Mouse (Mus musculus) lung, adult 18-20 months (tissue): ENCODE measurements around the gene Plscr2.
A peak's percentile ranks its signal among the peaks of the same experiment; 100 is the strongest.

Source experiments
- DNase-seq, 2 experiments: peaks; one replicate each; pipeline ENCODE4 v3.0.0; 2022; ENCODE audit warnings: mixed read lengths in 2 of 2

Gene Plscr2

GRCm38 (mm10) chr9:92275486-92276207, at the start of gene Plscr2:
Gene Plscr2, plus strand, starts transcription at chr9:92275602.
- peak in 1 of 2 experiments; percentile 69 for DNase-seq

GRCm38 (mm10) chr9:92226127-92226655, 49.2 kb upstream of the Plscr2 start:
- no peak for DNase-seq

- DNase-seq, result no peak
Observed at GRCm38 (mm10) chr9:92226795-92227194, 48.6 kb upstream of the Plscr2 start.

- no peak for DNase-seq
Observed at GRCm38 (mm10) chr9:92228867-92229832, 46.3 kb upstream of the Plscr2 start.

GRCm38 (mm10) chr9:92229833-92230205, 45.6 kb upstream of the Plscr2 start:
- DNase-seq, result no peak

GRCm38 (mm10) chr9:92234901-92235458, 40.4 kb upstream of the Plscr2 start:
- no peak for DNase-seq

- DNase-seq, result no peak
Observed at GRCm38 (mm10) chr9:92248773-92249446, 26.5 kb upstream of the Plscr2 start.

- DNase-seq, result no peak
Observed at GRCm38 (mm10) chr9:92249447-92249852, 26.0 kb upstream of the Plscr2 start, which contains the start of gene Plscr1. Gene Plscr1, plus strand, starts transcription at chr9:92249750.

- peak; percentile 87 to 91 for DNase-seq
Observed at GRCm38 (mm10) chr9:92249987-92250772, 25.2 kb upstream of the Plscr2 start.

- DNase-seq, result no peak
Observed at GRCm38 (mm10) chr9:92252718-92253117, 22.7 kb upstream of the Plscr2 start.

- no peak for DNase-seq
Observed at GRCm38 (mm10) chr9:92253585-92254321, 21.6 kb upstream of the Plscr2 start.

- no peak for DNase-seq
Observed at GRCm38 (mm10) chr9:92260481-92261159, 14.8 kb upstream of the Plscr2 start.

- no peak for DNase-seq
Observed at GRCm38 (mm10) chr9:92265719-92266118, 9.7 kb upstream of the Plscr2 start.

- DNase-seq, result no peak
Observed at GRCm38 (mm10) chr9:92266558-92267171, 8.7 kb upstream of the Plscr2 start.

- DNase-seq, result no peak
Observed at GRCm38 (mm10) chr9:92267732-92268131, 7.7 kb upstream of the Plscr2 start.

- DNase-seq, result no peak
Observed at GRCm38 (mm10) chr9:92269829-92270404, 5.5 kb upstream of the Plscr2 start.

- DNase-seq, result peak; percentile 82 to 86
Observed at GRCm38 (mm10) chr9:92270927-92271326, 4.5 kb upstream of the Plscr2 start.

- DNase-seq, result no peak
Observed at GRCm38 (mm10) chr9:92272650-92273049, 2.8 kb upstream of the Plscr2 start.

- no peak for DNase-seq
Observed at GRCm38 (mm10) chr9:92273271-92273670, 2.1 kb upstream of the Plscr2 start.
